Mouse (Mus musculus) CH12.LX (cell line): ENCODE measurements around the gene Mpig6b.

Experiments
- CTCF ChIP-seq, 2 experiments: IDR thresholded peaks in 1 of 2; conservative IDR thresholded peaks in 1 of 2; 2 replicates each; pipeline ENCODE4 v1.5.1; 2011 to 2012; ENCODE audit warnings: low read depth in 2 of 2, low read length in 2 of 2, improper control_type of control experiment in 1 of 2, inconsistent platforms in 1 of 2, mild to moderate bottlenecking in 1 of 2, moderate library complexity in 1 of 2
- E2F4 ChIP-seq: IDR thresholded peaks from 2 replicates; pipeline ENCODE4 v1.6.1; 2011; ENCODE audit warnings: low read depth, low read length, improper control_type of control experiment; ENCODE audit not compliant: insufficient replicate concordance
- EP300 ChIP-seq: IDR thresholded peaks from 2 replicates; pipeline ENCODE4 v1.6.1; 2011; ENCODE audit warnings: low read length, improper control_type of control experiment
- MAFK ChIP-seq: IDR thresholded peaks from 2 replicates; pipeline ENCODE4 v1.6.1; 2011; ENCODE audit warnings: low read length, improper control_type of control experiment; ENCODE audit not compliant: insufficient replicate concordance
- TCF12 ChIP-seq: IDR thresholded peaks from 2 replicates; pipeline ENCODE4 v1.6.1; 2014; ENCODE audit warnings: low read depth, mild to moderate bottlenecking, inconsistent platforms, low read length, improper control_type of control experiment
- ZC3H11A ChIP-seq: IDR thresholded peaks from 2 replicates; pipeline ENCODE4 v1.6.1; 2012; ENCODE audit warnings: low read depth, mild to moderate bottlenecking, inconsistent platforms, low read length, improper control_type of control experiment

- no peak for TF ChIP-seq CTCF (conservative IDR thresholded peaks at IDR 0.05 in 1 of 2, IDR thresholded peaks at IDR 0.05 in 1 of 2; ENCODE audit: low read depth in 2 of 2, low read length in 2 of 2)
- no peak for TF ChIP-seq MAFK
- no peak for TF ChIP-seq ZC3H11A
- no peak for TF ChIP-seq EP300
- TF ChIP-seq TCF12 = no peak
- no peak for TF ChIP-seq E2F4
Observed at GRCm38 (mm10) chr17:35101161-35101560, 35.2 kb upstream of the Mpig6b start.
